Mouse (Mus musculus) neural tube, embryonic 15.5 days (tissue): ENCODE measurements at regions not wholly inside any gene's neighbourhood (a gene's known extent, or its start where the extent isn't known, plus 50 kb on each side); places are given as distances from the start of the nearest gene placed in this dataset.
"Not testable (repeated sequence)": the region's sequence is repeated elsewhere in the genome, so short reads cannot be mapped to it uniquely, and the experiment has no call there.

Source experiments
- ATAC-seq: fragments of 200-750 bp; cut with Nextera tagmentation; 2 replicates; pipeline ENCODE4 v1.8.0; 2017; ENCODE audit warnings: mild to moderate bottlenecking, moderate TSS enrichment, moderate library complexity; ENCODE audit not compliant: low FRiP score
- H3K27ac ChIP-seq: fragments of 300-500 bp; sonication (generic); replicated peaks from 2 replicates; pipeline ENCODE4 v1.5.1; 2015; ENCODE audit warnings: mild to moderate bottlenecking, inconsistent platforms
- H3K27me3 ChIP-seq: fragments of 300-500 bp; sonication (generic); replicated peaks from 2 replicates; pipeline ENCODE4 v1.6.1; 2015; ENCODE audit warnings: inconsistent platforms
- H3K36me3 ChIP-seq: fragments of 300-500 bp; sonication (generic); 2 replicates; pipeline ENCODE4 v1.6.1; 2015; ENCODE audit warnings: inconsistent platforms
- H3K4me1 ChIP-seq: fragments of 300-500 bp; sonication (generic); 2 replicates; pipeline ENCODE4 v1.6.1; 2015; ENCODE audit warnings: inconsistent platforms
- H3K4me2 ChIP-seq: fragments of 300-500 bp; sonication (generic); 2 replicates; pipeline ENCODE4 v1.6.1; 2015; ENCODE audit warnings: inconsistent platforms, mild to moderate bottlenecking, moderate library complexity
- H3K4me3 ChIP-seq: fragments of 300-500 bp; sonication (generic); replicated peaks from 2 replicates; pipeline ENCODE4 v1.5.1; 2015; ENCODE audit warnings: mild to moderate bottlenecking, inconsistent platforms
- H3K9ac ChIP-seq: fragments of 300-500 bp; sonication (generic); replicated peaks from 2 replicates; pipeline ENCODE4 v1.6.1; 2015; ENCODE audit warnings: mild to moderate bottlenecking, inconsistent platforms
- H3K9me3 ChIP-seq: fragments of 300-500 bp; sonication (generic); replicated peaks from 2 replicates; pipeline ENCODE4 v1.6.1; 2016; ENCODE audit warnings: inconsistent platforms
- WGBS: fragments of 180-500 bp; shearing (Covaris S2); methylation state at CpG from one replicate; pipeline ENCODE4 v1.1.7; 2015; ENCODE audit warnings: mixed read lengths; 5-methylcytosine and 5-hydroxymethylcytosine counted together

GRCm38 (mm10) chr4:51658286-51658685 lies 441.8 kb downstream of the Cylc2 start:
- no peak for ATAC-seq
- H3K36me3 ChIP-seq, result no peaks in the 10 kb centered on the region

GRCm38 (mm10) chr4:51671516-51671915 lies 455.0 kb downstream of the Cylc2 start:
- H3K9me3 ChIP-seq, result no peaks in the 10 kb centered on the region
- no peaks in the 10 kb centered on the region for H3K4me1 ChIP-seq
- H3K27me3 ChIP-seq, result no peaks in the 10 kb centered on the region
- H3K4me2 ChIP-seq, result no peak overlapping the region
- H3K27ac ChIP-seq, result no peak overlapping the region
- H3K4me3 ChIP-seq, result no peak overlapping the region
- ATAC-seq, result no peak
- no peak overlapping the region for H3K9ac ChIP-seq
- 65% methylated on average over 2 of the region's 2 CpGs for WGBS
- H3K36me3 ChIP-seq, result no peaks in the 10 kb centered on the region

More at GRCm38 (mm10) chr4:51658286-51658685, 441.8 kb downstream of the Cylc2 start:
- Histone ChIP-seq H3K4me3 (no peak overlapping the region), H3K27ac (no peak overlapping the region), H3K9me3 (no peaks in the 10 kb centered on the region), H3K27me3 (no peaks in the 10 kb centered on the region), H3K9ac (no peak overlapping the region), H3K4me2 (no peak overlapping the region), H3K4me1 (no peaks in the 10 kb centered on the region)

- Histone ChIP-seq H3K4me2 (no peak overlapping the region), H3K4me3 (no peak overlapping the region), H3K9ac (no peak overlapping the region), H3K9me3 (no peaks in the 10 kb centered on the region), H3K36me3 (no peaks in the 10 kb centered on the region), H3K27me3 (no peaks in the 10 kb centered on the region), H3K4me1 (no peaks in the 10 kb centered on the region), H3K27ac (no peak overlapping the region)
- no peak for ATAC-seq
- 92% methylated on average over 1 of the region's 1 CpGs for WGBS
Observed at GRCm38 (mm10) chr4:51674406-51674805, 457.9 kb downstream of the Cylc2 start.

GRCm38 (mm10) chr4:51679097-51679496 lies 462.6 kb downstream of the Cylc2 start:
- Histone ChIP-seq H3K4me2 (no peak overlapping the region), H3K27me3 (no peaks in the 10 kb centered on the region), H3K27ac (no peak overlapping the region), H3K9ac (no peak overlapping the region), H3K4me3 (no peak overlapping the region), H3K36me3 (no peaks in the 10 kb centered on the region), H3K4me1 (no peaks in the 10 kb centered on the region), H3K9me3 (no peaks in the 10 kb centered on the region)
- ATAC-seq, result no peak
- 70% methylated on average over 2 of the region's 2 CpGs for WGBS

- not testable (repeated sequence) for H3K4me1 ChIP-seq, ATAC-seq, H3K4me2 ChIP-seq, H3K27ac ChIP-seq, H3K9ac ChIP-seq, H3K9me3 ChIP-seq, H3K4me3 ChIP-seq, H3K36me3 ChIP-seq, H3K27me3 ChIP-seq
Observed at GRCm38 (mm10) chr4:51683345-51683744, 466.9 kb downstream of the Cylc2 start.

GRCm38 (mm10) chr4:51686651-51687050 lies 470.2 kb downstream of the Cylc2 start:
- WGBS, result 85% methylated on average over 3 of the region's 3 CpGs
- Histone ChIP-seq H3K27ac (no peak overlapping the region), H3K27me3 (no peaks in the 10 kb centered on the region), H3K9me3 (no peaks in the 10 kb centered on the region), H3K4me2 (no peak overlapping the region), H3K9ac (no peak overlapping the region), H3K4me3 (no peak overlapping the region), H3K4me1 (no peaks in the 10 kb centered on the region), H3K36me3 (no peaks in the 10 kb centered on the region)
- no peak for ATAC-seq
